Mouse (Mus musculus): ENCODE data around the gene Stk39. TPM values are rescaled to one million over a fixed set of nuclear protein-coding genes. Genes with fewer than 3 reads are reported as not detected.

Stk39 gene
- total RNA-seq, 2 experiments from 2014 or later = 1.9 to 4.1 TPM

GRCm38 (mm10) chr2:68260911-68261310 lies 211.2 kb downstream of the Stk39 start:
- Histone ChIP-seq H3K4me3 (no peak overlapping the region), H3K27ac (no peak overlapping the region)
- DNase-seq = no peak
- TF ChIP-seq CTCF (IDR thresholded peaks at IDR 0.05) = no peak
- intact Hi-C loops (cut with DNase I) = no loop called here

- DNase-seq = no peak
- Histone ChIP-seq H3K27ac (no peak overlapping the region), H3K4me3 (no peak overlapping the region)
- intact Hi-C loops (cut with DNase I) = no loop called here
- TF ChIP-seq CTCF (IDR thresholded peaks at IDR 0.05) = no peak
Observed at GRCm38 (mm10) chr2:68257571-68257970, 214.5 kb downstream of the Stk39 start.

- Histone ChIP-seq H3K4me3 (no peak overlapping the region), H3K27ac (no peak overlapping the region)
- TF ChIP-seq CTCF (IDR thresholded peaks at IDR 0.05) = no peak
- intact Hi-C loops (cut with DNase I) = no loop called here
- DNase-seq = no peak
Observed at GRCm38 (mm10) chr2:68256472-68256871, 215.6 kb downstream of the Stk39 start.

- TF ChIP-seq CTCF (IDR thresholded peaks at IDR 0.05) = no peak
- Histone ChIP-seq H3K4me3 (no peak overlapping the region), H3K27ac (no peak overlapping the region)
- DNase-seq = no peak
- intact Hi-C loops (cut with DNase I) = no loop called here
Observed at GRCm38 (mm10) chr2:68254756-68255155, 217.3 kb downstream of the Stk39 start.

- intact Hi-C loops (cut with DNase I) = no loop called here
- no peak for DNase-seq
- H3K4me3 ChIP-seq = no peak overlapping the region
- no peak overlapping the region for H3K27ac ChIP-seq
- no peak for TF ChIP-seq CTCF (IDR thresholded peaks at IDR 0.05)
Observed at GRCm38 (mm10) chr2:68253222-68253621, 218.8 kb downstream of the Stk39 start.

- no peak overlapping the region for H3K27ac ChIP-seq
- no peak for TF ChIP-seq CTCF (IDR thresholded peaks at IDR 0.05)
- intact Hi-C loops (cut with DNase I) = no loop called here
- no peak overlapping the region for H3K4me3 ChIP-seq
- no peak for DNase-seq
Observed at GRCm38 (mm10) chr2:68252048-68252758, 219.9 kb downstream of the Stk39 start.

- no peak overlapping the region for H3K27ac ChIP-seq
- no peak for TF ChIP-seq CTCF (IDR thresholded peaks at IDR 0.05)
- intact Hi-C loops (cut with DNase I) = no loop called here
- DNase-seq = no peak
- no peak overlapping the region for H3K4me3 ChIP-seq
Observed at GRCm38 (mm10) chr2:68250897-68251296, 221.2 kb downstream of the Stk39 start.

GRCm38 (mm10) chr2:68249855-68250424 lies 222.1 kb downstream of the Stk39 start:
- intact Hi-C loops (cut with DNase I) = no loop called here

GRCm38 (mm10) chr2:68246284-68246683 lies 225.8 kb downstream of the Stk39 start:
- no peak for DNase-seq
- intact Hi-C loops (cut with DNase I) = no loop called here
- no peak for TF ChIP-seq CTCF (IDR thresholded peaks at IDR 0.05)
- no peak overlapping the region for H3K4me3 ChIP-seq
- no peak overlapping the region for H3K27ac ChIP-seq

More at GRCm38 (mm10) chr2:68249855-68250424, 222.1 kb downstream of the Stk39 start:
- H3K27ac ChIP-seq = no peak overlapping the region
- no peak for TF ChIP-seq CTCF (IDR thresholded peaks at IDR 0.05)
- DNase-seq = no peak
- no peak overlapping the region for H3K4me3 ChIP-seq

- Histone ChIP-seq H3K27ac (no peak overlapping the region), H3K4me3 (no peak overlapping the region)
- TF ChIP-seq CTCF (IDR thresholded peaks at IDR 0.05) = no peak
- no peak for DNase-seq
- intact Hi-C loops (cut with DNase I) = no loop called here
Observed at GRCm38 (mm10) chr2:68244556-68244955, 227.5 kb downstream of the Stk39 start.

GRCm38 (mm10) chr2:68243879-68244553 lies 228.1 kb downstream of the Stk39 start:
- no peak overlapping the region for H3K27ac ChIP-seq
- TF ChIP-seq CTCF (IDR thresholded peaks at IDR 0.05) = no peak
- no peak overlapping the region for H3K4me3 ChIP-seq
- intact Hi-C loops (cut with DNase I) = no loop called here
- DNase-seq = no peak

GRCm38 (mm10) chr2:68243273-68243672 lies 228.8 kb downstream of the Stk39 start:
- Histone ChIP-seq H3K4me3 (no peak overlapping the region), H3K27ac (no peak overlapping the region)
- no peak for DNase-seq
- intact Hi-C loops (cut with DNase I) = no loop called here
- no peak for TF ChIP-seq CTCF (IDR thresholded peaks at IDR 0.05)

- Histone ChIP-seq H3K27ac (no peak overlapping the region), H3K4me3 (no peak overlapping the region)
- no peak for DNase-seq
- intact Hi-C loops (cut with DNase I) = no loop called here
- no peak for TF ChIP-seq CTCF (IDR thresholded peaks at IDR 0.05)
Observed at GRCm38 (mm10) chr2:68242069-68242468, 230.0 kb downstream of the Stk39 start.
